Mouse (Mus musculus): ENCODE results near the gene Osbp2. TPM values are rescaled to one million over a fixed set of nuclear protein-coding genes. Genes with fewer than 3 reads are reported as not detected.

Osbp2 gene
- total RNA-seq, 2 experiments from 2014 or later, result 81.4 to 86.7 TPM

GRCm38 (mm10) chr11:3797631-3798215 lies 66.0 kb downstream of the Osbp2 start:
- Histone ChIP-seq H3K4me3 (no peak overlapping the region), H3K27ac (peak overlapping the region; percentile 43; the same call in 1 of the 2 replicates)
- TF ChIP-seq CTCF (conservative IDR thresholded peaks at IDR 0.05), result no peak
- DNase-seq (ENCODE audit: low spot score in 2 of 2), result peak in 1 of 2 experiments; percentile 41

- Histone ChIP-seq H3K27ac (no peak overlapping the region), H3K4me3 (no peak overlapping the region)
- TF ChIP-seq CTCF (conservative IDR thresholded peaks at IDR 0.05), result no peak
- DNase-seq (ENCODE audit: low spot score in 2 of 2), result no peak
These were observed 73.0 kb downstream of the Osbp2 start for GRCm38 (mm10) chr11:3790736-3791135.

GRCm38 (mm10) chr11:3789919-3790318 lies 73.8 kb downstream of the Osbp2 start:
- DNase-seq (ENCODE audit: low spot score in 2 of 2), result no peak
- H3K27ac ChIP-seq, result no peak overlapping the region
- no peak for TF ChIP-seq CTCF (conservative IDR thresholded peaks at IDR 0.05)
- H3K4me3 ChIP-seq, result no peak overlapping the region

- Histone ChIP-seq H3K27ac (no peak overlapping the region), H3K4me3 (no peak overlapping the region)
- peak; percentile 99 for TF ChIP-seq CTCF (conservative IDR thresholded peaks at IDR 0.05)
- DNase-seq (ENCODE audit: low spot score in 2 of 2), result peak; percentile 83 to 95
These were observed 77.1 kb downstream of the Osbp2 start for GRCm38 (mm10) chr11:3786564-3786963.

- Histone ChIP-seq H3K4me3 (peak overlapping the region; percentile 57), H3K27ac (peak overlapping the region; percentile 88)
- no peak for TF ChIP-seq CTCF (conservative IDR thresholded peaks at IDR 0.05)
- no peak for DNase-seq (ENCODE audit: low spot score in 2 of 2)
These were observed 88.4 kb downstream of the Osbp2 start for GRCm38 (mm10) chr11:3775263-3775644.

GRCm38 (mm10) chr11:3774463-3775262 lies 89.0 kb downstream of the Osbp2 start:
- no peak for TF ChIP-seq CTCF (conservative IDR thresholded peaks at IDR 0.05)
- Histone ChIP-seq H3K27ac (peak overlapping the region; percentile 88), H3K4me3 (peak overlapping the region; percentile 57)
- peak in 1 of 2 experiments; percentile 37 for DNase-seq (ENCODE audit: low spot score in 2 of 2)

- TF ChIP-seq CTCF (conservative IDR thresholded peaks at IDR 0.05), result no peak
- no peak for DNase-seq (ENCODE audit: low spot score in 2 of 2)
- Histone ChIP-seq H3K27ac (peak overlapping the region; percentile 88), H3K4me3 (peak overlapping the region; percentile 57)
These were observed 89.8 kb downstream of the Osbp2 start for GRCm38 (mm10) chr11:3773782-3774462.

- Histone ChIP-seq H3K4me3 (peak overlapping the region; percentile 37), H3K27ac (peak overlapping the region; percentile 88)
- no peak for DNase-seq (ENCODE audit: low spot score in 2 of 2)
- TF ChIP-seq CTCF (conservative IDR thresholded peaks at IDR 0.05), result no peak
These were observed 90.6 kb downstream of the Osbp2 start for GRCm38 (mm10) chr11:3773136-3773535.

- Histone ChIP-seq H3K27ac (no peak overlapping the region), H3K4me3 (no peak overlapping the region)
- TF ChIP-seq CTCF (conservative IDR thresholded peaks at IDR 0.05), result peak; percentile 74
- no peak for DNase-seq (ENCODE audit: low spot score in 2 of 2)
These were observed 92.4 kb downstream of the Osbp2 start for GRCm38 (mm10) chr11:3771348-3771747.

- no peak overlapping the region for H3K27ac ChIP-seq
- no peak overlapping the region for H3K4me3 ChIP-seq
- TF ChIP-seq CTCF (conservative IDR thresholded peaks at IDR 0.05), result no peak
- DNase-seq (ENCODE audit: low spot score in 2 of 2), result no peak
These were observed 95.9 kb downstream of the Osbp2 start for GRCm38 (mm10) chr11:3767830-3768229.

GRCm38 (mm10) chr11:3766964-3767363 lies 96.7 kb downstream of the Osbp2 start:
- DNase-seq (ENCODE audit: low spot score in 2 of 2), result no peak
- H3K27ac ChIP-seq, result no peak overlapping the region
- H3K4me3 ChIP-seq, result no peak overlapping the region
- no peak for TF ChIP-seq CTCF (conservative IDR thresholded peaks at IDR 0.05)

- TF ChIP-seq CTCF (conservative IDR thresholded peaks at IDR 0.05), result no peak
- Histone ChIP-seq H3K4me3 (no peak overlapping the region), H3K27ac (no peak overlapping the region)
- no peak for DNase-seq (ENCODE audit: low spot score in 2 of 2)
These were observed 99.4 kb downstream of the Osbp2 start for GRCm38 (mm10) chr11:3764352-3764751.

- no peak for DNase-seq (ENCODE audit: low spot score in 2 of 2)
- Histone ChIP-seq H3K4me3 (peak overlapping the region; percentile 61), H3K27ac (peak overlapping the region; percentile 84)
- no peak for TF ChIP-seq CTCF (conservative IDR thresholded peaks at IDR 0.05)
These were observed 101.8 kb downstream of the Osbp2 start for GRCm38 (mm10) chr11:3761775-3762501.
